Mouse (Mus musculus): ENCODE measurements at regions not wholly inside any gene's neighbourhood (a gene's known extent, or its start where the extent isn't known, plus 50 kb on each side); places are given as distances from the start of the nearest gene placed in this dataset.

DNA sequence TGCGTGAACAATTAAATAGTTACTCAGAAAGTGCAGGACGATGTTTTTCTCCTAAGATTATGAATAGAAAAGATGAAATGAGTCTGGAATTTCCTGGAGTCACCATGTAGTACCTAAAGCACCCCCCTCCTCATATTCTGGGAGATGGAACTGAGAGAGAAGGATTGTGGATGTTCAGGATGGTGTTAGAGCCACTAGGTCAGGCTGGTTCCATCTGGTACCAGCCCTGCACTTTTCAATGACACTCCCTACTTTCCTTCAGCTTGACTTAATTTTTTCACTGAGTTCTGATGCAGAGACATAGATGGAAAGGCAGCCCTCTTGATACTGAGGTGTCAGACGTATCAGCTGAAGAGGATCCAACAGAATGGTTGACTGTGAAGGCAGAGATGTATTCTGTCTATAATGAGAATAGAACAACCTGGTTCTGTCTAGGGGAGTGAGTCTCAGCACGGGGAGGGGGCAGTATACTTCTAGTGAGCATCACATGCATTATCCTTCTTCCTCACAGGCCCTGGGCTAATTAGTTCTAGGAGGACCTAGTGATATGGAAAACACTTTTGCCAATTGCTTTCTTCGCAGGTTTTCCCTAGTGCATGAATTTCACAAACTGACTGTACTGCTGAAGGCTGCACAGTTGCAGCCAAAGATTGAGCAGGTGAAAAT, 60.8 kb upstream of the E2f3 start:
- Histone ChIP-seq H3ac (ENCODE audit: control insufficient read depth, insufficient read length) (no peak overlapping the region), H3K4me3 (no peak overlapping the region), H3K79me2 (ENCODE audit: control insufficient read depth, insufficient read depth) (no peaks in the 10 kb centered on the region), H3K27me3 (ENCODE audit: control insufficient read depth, insufficient read depth, insufficient read length) (no peaks in the 10 kb centered on the region), H3K36me3 (ENCODE audit: control insufficient read depth, insufficient read depth) (no peaks in the 10 kb centered on the region), H3K4me2 (ENCODE audit: low read depth) (no peak overlapping the region)
- no peak for TF ChIP-seq USF1 (IDR thresholded peaks at IDR 0.05; ENCODE audit: low read depth)
- no peak for TF ChIP-seq MYOG (IDR thresholded peaks at IDR 0.05; ENCODE audit: control insufficient read depth in 1 of 3, insufficient read depth in 1 of 3, insufficient read length in 2 of 3, low read depth in 2 of 3)
- TF ChIP-seq POLR2AphosphoS2 (IDR thresholded peaks at IDR 0.05; ENCODE audit: insufficient read length, low read depth): no peak
- TF ChIP-seq MYOD1 (IDR thresholded peaks at IDR 0.05; ENCODE audit: control insufficient read depth in 1 of 3, insufficient read length in 2 of 3, low read depth in 2 of 3): no peak
- TF ChIP-seq SRF (IDR thresholded peaks at IDR 0.05; ENCODE audit: control insufficient read depth, insufficient read length, low read depth): no peak
- no peak for TF ChIP-seq TCF12 (IDR thresholded peaks at IDR 0.05; ENCODE audit: insufficient read depth, poor library complexity, severe bottlenecking)
- TF ChIP-seq REST (IDR thresholded peaks at IDR 0.05; ENCODE audit: insufficient read depth, insufficient read length): no peak
- no peak for TF ChIP-seq CEBPB (IDR thresholded peaks at IDR 0.05; ENCODE audit: insufficient read depth, poor library complexity, severe bottlenecking)
- TF ChIP-seq E2F4 (IDR thresholded peaks at IDR 0.05; ENCODE audit: insufficient read depth): no peak
- no peak for TF ChIP-seq TCF3 (IDR thresholded peaks at IDR 0.05; ENCODE audit: insufficient read length, low read depth)
- no peak for TF ChIP-seq POLR2A (IDR thresholded peaks at IDR 0.05; ENCODE audit: insufficient read length, low read depth)
- no peak for TF ChIP-seq MAX (IDR thresholded peaks at IDR 0.05; ENCODE audit: low read depth)

DNA sequence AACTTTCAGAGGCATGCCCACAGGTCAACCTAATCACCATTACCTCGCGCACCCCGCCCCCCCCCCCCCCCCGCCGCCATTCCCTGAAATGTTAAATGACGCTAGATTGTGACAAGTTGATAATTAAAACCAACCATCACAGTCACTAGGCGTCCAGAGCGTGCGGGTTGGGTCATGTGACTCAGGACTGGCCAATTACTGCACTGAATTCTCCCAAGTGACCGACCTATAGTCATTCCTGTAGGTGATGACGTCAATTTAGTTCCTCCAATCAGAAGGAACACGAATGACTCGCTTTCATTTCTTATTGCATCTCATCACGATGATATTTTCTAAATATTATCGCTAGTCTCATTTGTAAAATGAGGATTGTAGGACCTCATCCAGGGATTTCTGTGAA, 60.2 kb upstream of the E2f3 start:
- H3K36me3 ChIP-seq (ENCODE audit: control insufficient read depth, insufficient read depth): no peaks in the 10 kb centered on the region
- no peaks in the 10 kb centered on the region for H3K27me3 ChIP-seq (ENCODE audit: control insufficient read depth, insufficient read depth, insufficient read length)
- TF ChIP-seq MYOD1 (IDR thresholded peaks at IDR 0.05; ENCODE audit: control insufficient read depth in 1 of 3, insufficient read length in 2 of 3, low read depth in 2 of 3) (no peak), MAX (IDR thresholded peaks at IDR 0.05; ENCODE audit: low read depth) (no peak), REST (IDR thresholded peaks at IDR 0.05; ENCODE audit: insufficient read depth, insufficient read length) (no peak), MYOG (IDR thresholded peaks at IDR 0.05; ENCODE audit: control insufficient read depth in 1 of 3, insufficient read depth in 1 of 3, insufficient read length in 2 of 3, low read depth in 2 of 3) (no peak), POLR2A (IDR thresholded peaks at IDR 0.05; ENCODE audit: insufficient read length, low read depth) (no peak), SRF (IDR thresholded peaks at IDR 0.05; ENCODE audit: control insufficient read depth, insufficient read length, low read depth) (no peak), TCF3 (IDR thresholded peaks at IDR 0.05; ENCODE audit: insufficient read length, low read depth) (no peak)
- H3ac ChIP-seq (ENCODE audit: control insufficient read depth, insufficient read length): no peak overlapping the region
- H3K4me3 ChIP-seq: no peak overlapping the region
- no peak overlapping the region for H3K4me2 ChIP-seq (ENCODE audit: low read depth)
- no peaks in the 10 kb centered on the region for H3K79me2 ChIP-seq (ENCODE audit: control insufficient read depth, insufficient read depth)

DNA sequence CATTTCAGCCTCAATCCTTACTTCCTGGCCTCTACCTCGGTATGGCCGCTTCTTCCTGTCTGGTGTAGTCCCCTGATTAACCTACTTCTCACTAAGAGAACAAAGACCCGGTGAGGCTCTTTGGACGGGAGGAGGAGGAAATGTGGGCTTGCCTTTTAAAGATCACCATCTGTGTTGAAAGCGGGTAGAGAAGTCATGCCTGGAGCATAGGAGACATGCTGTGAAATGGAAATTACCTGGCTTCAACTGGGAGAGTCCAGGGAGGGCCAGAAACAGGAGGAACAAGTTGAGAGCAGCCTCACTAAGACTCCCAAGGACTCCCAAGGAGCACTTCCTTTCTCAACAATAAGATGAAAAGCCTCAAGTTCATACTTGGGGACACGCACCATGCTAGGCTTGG, 59.4 kb upstream of the E2f3 start:
- TF ChIP-seq MAX (IDR thresholded peaks at IDR 0.05; ENCODE audit: low read depth) (no peak), MYOG (IDR thresholded peaks at IDR 0.05; ENCODE audit: control insufficient read depth in 1 of 3, insufficient read depth in 1 of 3, insufficient read length in 2 of 3, low read depth in 2 of 3) (no peak), POLR2A (IDR thresholded peaks at IDR 0.05; ENCODE audit: insufficient read length, low read depth) (no peak), E2F4 (IDR thresholded peaks at IDR 0.05; ENCODE audit: insufficient read depth) (no peak), POLR2AphosphoS2 (IDR thresholded peaks at IDR 0.05; ENCODE audit: insufficient read length, low read depth) (no peak), SRF (IDR thresholded peaks at IDR 0.05; ENCODE audit: control insufficient read depth, insufficient read length, low read depth) (no peak), TCF12 (IDR thresholded peaks at IDR 0.05; ENCODE audit: insufficient read depth, poor library complexity, severe bottlenecking) (no peak), TCF3 (IDR thresholded peaks at IDR 0.05; ENCODE audit: insufficient read length, low read depth) (no peak), REST (IDR thresholded peaks at IDR 0.05; ENCODE audit: insufficient read depth, insufficient read length) (no peak), MYOD1 (IDR thresholded peaks at IDR 0.05; ENCODE audit: control insufficient read depth in 1 of 3, insufficient read length in 2 of 3, low read depth in 2 of 3) (no peak), CEBPB (IDR thresholded peaks at IDR 0.05; ENCODE audit: insufficient read depth, poor library complexity, severe bottlenecking) (no peak), USF1 (IDR thresholded peaks at IDR 0.05; ENCODE audit: low read depth) (no peak)

DNA sequence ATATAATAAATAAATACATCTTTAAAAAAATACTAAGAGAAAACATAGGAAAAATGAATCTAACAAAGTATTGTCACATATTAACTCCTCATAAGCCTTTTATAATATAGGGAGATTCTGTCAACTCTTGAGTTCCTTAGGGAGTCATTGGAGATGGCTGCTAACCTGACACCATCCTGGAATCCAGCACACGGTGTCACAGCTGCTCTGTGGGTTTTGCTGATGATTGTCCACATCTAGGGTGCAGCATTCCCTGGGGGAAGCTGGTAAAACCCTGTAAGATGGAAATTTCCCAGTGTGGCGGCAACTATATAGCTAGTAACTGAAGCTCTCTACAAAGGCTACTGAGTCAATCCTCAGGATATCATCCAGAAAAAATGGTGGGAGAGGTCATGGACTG, 58.9 kb upstream of the E2f3 start:
- Histone ChIP-seq H3K79me2 (ENCODE audit: control insufficient read depth, insufficient read depth) (no peaks in the 10 kb centered on the region), H3K4me3 (no peak overlapping the region), H3K4me2 (ENCODE audit: low read depth) (peak overlapping the region; percentile 55), H3K27me3 (ENCODE audit: control insufficient read depth, insufficient read depth, insufficient read length) (no peaks in the 10 kb centered on the region), H3K36me3 (ENCODE audit: control insufficient read depth, insufficient read depth) (no peaks in the 10 kb centered on the region), H3ac (ENCODE audit: control insufficient read depth, insufficient read length) (no peak overlapping the region)
- no peak for TF ChIP-seq E2F4 (IDR thresholded peaks at IDR 0.05; ENCODE audit: insufficient read depth)
- TF ChIP-seq TCF3 (IDR thresholded peaks at IDR 0.05; ENCODE audit: insufficient read length, low read depth): peak; percentile 68
- TF ChIP-seq REST (IDR thresholded peaks at IDR 0.05; ENCODE audit: insufficient read depth, insufficient read length): no peak
- peak; percentile 79 for TF ChIP-seq TCF12 (IDR thresholded peaks at IDR 0.05; ENCODE audit: insufficient read depth, poor library complexity, severe bottlenecking)
- no peak for TF ChIP-seq POLR2A (IDR thresholded peaks at IDR 0.05; ENCODE audit: insufficient read length, low read depth)
- no peak for TF ChIP-seq CEBPB (IDR thresholded peaks at IDR 0.05; ENCODE audit: insufficient read depth, poor library complexity, severe bottlenecking)
- TF ChIP-seq MYOD1 (IDR thresholded peaks at IDR 0.05; ENCODE audit: control insufficient read depth in 1 of 3, insufficient read length in 2 of 3, low read depth in 2 of 3): peak; percentile 3 to 93 (median 92)
- TF ChIP-seq MAX (IDR thresholded peaks at IDR 0.05; ENCODE audit: low read depth): no peak
- no peak for TF ChIP-seq POLR2AphosphoS2 (IDR thresholded peaks at IDR 0.05; ENCODE audit: insufficient read length, low read depth)
- peak; percentile 56 to 93 (median 69) for TF ChIP-seq MYOG (IDR thresholded peaks at IDR 0.05; ENCODE audit: control insufficient read depth in 1 of 3, insufficient read depth in 1 of 3, insufficient read length in 2 of 3, low read depth in 2 of 3)
- no peak for TF ChIP-seq SRF (IDR thresholded peaks at IDR 0.05; ENCODE audit: control insufficient read depth, insufficient read length, low read depth)
- TF ChIP-seq USF1 (IDR thresholded peaks at IDR 0.05; ENCODE audit: low read depth): no peak

More for the DNA sequence above, 59.4 kb upstream of the E2f3 start:
- Histone ChIP-seq H3ac (ENCODE audit: control insufficient read depth, insufficient read length) (no peak overlapping the region), H3K4me3 (no peak overlapping the region), H3K27me3 (ENCODE audit: control insufficient read depth, insufficient read depth, insufficient read length) (no peaks in the 10 kb centered on the region), H3K79me2 (ENCODE audit: control insufficient read depth, insufficient read depth) (no peaks in the 10 kb centered on the region), H3K4me2 (ENCODE audit: low read depth) (peak overlapping the region; percentile 55), H3K36me3 (ENCODE audit: control insufficient read depth, insufficient read depth) (no peaks in the 10 kb centered on the region)
